Mouse (Mus musculus) fibroblast of lung, adult 2 months (primary cell): ENCODE data around the gene Prkg2.

ENCODE experiments used
- DNase-seq: peaks from one replicate; pipeline ENCODE4 v3.0.0-alpha.2; 2011; ENCODE audit warnings: low read depth

The Prkg2 gene

GRCm38 (mm10) chr5:98975877-98976672, 61.1 kb downstream of the Prkg2 start:
- no peak for DNase-seq

GRCm38 (mm10) chr5:98966679-98967078, 70.5 kb downstream of the Prkg2 start:
- DNase-seq = no peak

GRCm38 (mm10) chr5:98965139-98965538, 72.0 kb downstream of the Prkg2 start:
- DNase-seq = no peak

GRCm38 (mm10) chr5:98964367-98964766, 72.8 kb downstream of the Prkg2 start:
- no peak for DNase-seq

GRCm38 (mm10) chr5:98962472-98962871, 74.7 kb downstream of the Prkg2 start:
- DNase-seq = no peak

GRCm38 (mm10) chr5:98955576-98955975, 81.6 kb downstream of the Prkg2 start:
- DNase-seq = no peak

- DNase-seq = no peak
Measured at GRCm38 (mm10) chr5:98953386-98953785, 83.8 kb downstream of the Prkg2 start.

GRCm38 (mm10) chr5:98951566-98951965, 85.6 kb downstream of the Prkg2 start:
- no peak for DNase-seq

GRCm38 (mm10) chr5:98950495-98951092, 86.6 kb downstream of the Prkg2 start:
- peak; percentile 44 for DNase-seq

- DNase-seq = no peak
Measured at GRCm38 (mm10) chr5:98949784-98950183, 87.4 kb downstream of the Prkg2 start.

GRCm38 (mm10) chr5:98946656-98947055, 90.5 kb downstream of the Prkg2 start:
- DNase-seq = no peak

- DNase-seq = no peak
Measured at GRCm38 (mm10) chr5:98946117-98946620, 91.0 kb downstream of the Prkg2 start.

GRCm38 (mm10) chr5:98943776-98944175, 93.4 kb downstream of the Prkg2 start:
- DNase-seq = peak; percentile 57

GRCm38 (mm10) chr5:98940731-98941130, 96.4 kb downstream of the Prkg2 start:
- no peak for DNase-seq

- DNase-seq = no peak
Measured at GRCm38 (mm10) chr5:98939631-98940208, 97.4 kb downstream of the Prkg2 start.

- no peak for DNase-seq
Measured at GRCm38 (mm10) chr5:98939116-98939515, 98.0 kb downstream of the Prkg2 start.

GRCm38 (mm10) chr5:98937879-98938278, 99.3 kb downstream of the Prkg2 start:
- no peak for DNase-seq

GRCm38 (mm10) chr5:98936650-98937049, 100.5 kb downstream of the Prkg2 start:
- no peak for DNase-seq

GRCm38 (mm10) chr5:98935930-98936329, 101.2 kb downstream of the Prkg2 start:
- DNase-seq = no peak

GRCm38 (mm10) chr5:98922921-98923320, 114.2 kb downstream of the Prkg2 start:
- DNase-seq = no peak

GRCm38 (mm10) chr5:98921608-98922007, 115.5 kb downstream of the Prkg2 start:
- no peak for DNase-seq

- no peak for DNase-seq
Measured at GRCm38 (mm10) chr5:98918716-98919115, 118.4 kb downstream of the Prkg2 start.

- no peak for DNase-seq
Measured at GRCm38 (mm10) chr5:98902339-98902738, 134.8 kb downstream of the Prkg2 start.
